Mouse (Mus musculus) layer of hippocampus, postnatal 25 days (tissue): ENCODE results near the gene Foxj1. TPM values are rescaled to one million over a fixed set of nuclear protein-coding genes. Genes with fewer than 3 reads are reported as not detected.

Experiments used
- DNase-seq, 2 experiments: peaks; one replicate each; pipeline ENCODE4 v3.0.0; 2022; ENCODE audit warnings: mixed read lengths in 2 of 2, low spot score in 1 of 2; ENCODE audit errors: extremely low spot score in 1 of 2
- total RNA-seq, 2 experiments: library from RNA; stranded (reverse); gene quantifications; 2 replicates each; pipeline ENCODE4 v1.2.3; 2021

Gene Foxj1
- total RNA-seq, 2 experiments from 2014 or later: 5.4 to 7.1 TPM

- DNase-seq: no peak
These were observed 11.8 kb upstream of the Foxj1 start for GRCm38 (mm10) chr11:116347012-116347411.

DNA sequence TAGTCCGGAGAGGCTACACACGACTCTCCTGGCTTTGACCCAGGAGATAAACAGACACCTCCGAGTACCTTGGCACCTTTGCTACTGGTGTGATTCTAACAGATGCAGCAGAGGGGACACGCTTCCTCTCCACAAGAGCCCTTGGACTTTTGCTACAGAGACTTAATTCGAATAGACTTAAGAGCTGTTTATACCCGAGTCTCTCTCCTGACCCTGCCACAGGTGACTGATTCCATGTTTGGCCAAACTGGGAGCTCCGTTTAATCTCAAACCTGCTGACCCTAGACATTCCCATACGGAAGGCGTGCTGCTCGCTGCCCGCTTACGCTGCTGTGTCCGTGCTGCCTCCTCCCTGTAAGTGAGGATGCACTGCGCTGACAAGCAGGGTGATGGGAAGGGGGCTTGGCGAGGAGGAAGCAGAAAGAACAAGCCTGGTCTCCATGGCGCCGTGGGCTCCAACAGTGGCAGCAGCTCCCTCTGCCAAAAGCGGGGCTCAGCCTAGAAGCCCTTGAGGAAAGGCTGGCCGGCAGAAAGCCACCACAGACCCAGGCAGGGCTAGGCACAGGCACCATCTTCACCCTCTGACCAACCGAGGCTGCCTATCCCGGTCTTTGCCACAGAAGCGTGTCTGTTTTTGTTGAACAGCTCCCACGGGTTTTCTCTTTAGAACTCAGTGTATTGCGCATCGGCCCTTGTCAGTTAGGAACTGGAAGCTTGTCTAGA is 7.0 kb upstream of the Foxj1 start:
- DNase-seq: no peak

DNA sequence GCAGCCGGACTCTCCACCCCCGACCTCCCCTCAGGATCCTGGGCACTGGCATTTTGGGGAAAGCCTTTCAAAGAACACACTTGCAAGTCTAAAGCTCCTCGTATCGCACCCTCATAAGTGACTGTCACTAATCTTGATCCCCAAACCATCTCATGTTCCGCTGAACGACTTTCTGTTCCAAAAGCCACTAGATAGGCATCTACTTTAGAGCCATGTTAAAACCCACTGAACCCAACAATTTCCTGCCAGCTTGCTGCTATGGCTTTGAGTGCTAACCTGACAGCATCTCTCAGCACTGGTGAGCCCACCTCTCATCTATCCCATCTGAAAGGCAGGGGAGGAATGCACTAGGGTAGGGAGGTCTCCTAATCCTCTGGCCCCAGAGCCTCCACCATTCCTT is 2.3 kb upstream of the Foxj1 start:
- DNase-seq: no peak

GRCm38 (mm10) chr11:116337000-116337399 is 1.8 kb upstream of the Foxj1 start:
- no peak for DNase-seq

DNA sequence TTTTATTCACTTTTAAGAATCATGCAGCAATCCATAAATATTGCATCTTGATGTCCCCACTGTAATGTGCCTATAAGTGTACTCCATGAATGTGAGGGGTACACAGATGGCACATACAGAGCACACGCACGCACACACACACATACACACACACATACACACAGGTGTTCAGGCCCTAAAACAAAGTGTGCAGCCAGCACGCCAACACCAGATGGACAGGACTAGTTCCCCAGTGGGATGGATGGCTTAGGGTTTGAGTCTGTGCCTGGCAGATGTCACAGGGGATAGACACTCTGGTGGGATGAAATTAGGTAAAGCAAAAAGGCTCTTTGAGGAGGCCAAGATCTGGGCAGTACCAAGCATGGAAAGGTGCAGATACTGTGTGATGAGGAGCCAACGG is 1.2 kb upstream of the Foxj1 start:
- DNase-seq: no peak

GRCm38 (mm10) chr11:116334417-116334782 is 799 bp downstream of the Foxj1 start:
- no peak for DNase-seq

DNA sequence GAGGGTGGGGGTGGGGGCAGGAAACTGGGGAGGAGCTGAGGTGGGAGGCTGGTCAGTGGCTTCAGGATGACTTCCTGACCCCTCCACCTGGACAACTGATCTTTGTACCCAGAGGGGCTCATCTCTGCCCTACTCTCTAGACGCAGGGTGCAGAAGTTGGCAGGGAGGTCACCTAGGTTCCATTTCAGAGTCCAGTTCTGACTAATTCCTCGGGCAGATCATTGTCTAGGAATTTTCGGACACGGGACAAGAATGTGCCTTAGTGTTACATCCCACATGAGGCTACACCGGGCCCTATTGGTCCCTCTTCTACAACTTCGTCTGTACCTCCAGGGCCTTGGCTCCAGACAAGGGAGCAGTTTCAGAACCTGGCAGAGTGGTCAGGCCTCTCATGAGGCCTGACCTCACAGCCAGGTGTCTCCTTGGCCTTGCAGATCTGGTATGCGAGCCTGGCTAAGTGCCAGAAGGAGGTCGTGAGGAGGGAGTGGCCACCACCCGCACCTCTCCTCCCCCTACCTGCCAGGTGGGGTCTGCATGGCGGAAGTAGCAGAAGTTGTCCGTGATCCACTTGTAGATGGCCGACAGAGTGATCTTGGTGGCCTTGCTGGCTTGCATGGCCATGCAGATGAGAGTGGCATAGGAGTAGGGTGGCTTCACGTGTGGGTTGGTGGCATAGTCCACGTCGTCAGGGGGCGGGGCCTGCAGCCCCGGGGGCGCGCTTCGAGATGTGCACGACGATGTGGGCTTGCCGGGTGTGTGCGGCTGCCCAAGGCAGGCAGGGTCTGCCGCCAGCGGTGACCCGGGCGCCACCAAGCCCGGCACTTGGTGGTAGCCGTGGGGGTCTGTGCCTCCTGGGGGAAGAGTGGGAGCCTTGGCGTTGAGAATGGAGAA is 1.4 kb downstream of the Foxj1 start:
- DNase-seq: no peak

DNA sequence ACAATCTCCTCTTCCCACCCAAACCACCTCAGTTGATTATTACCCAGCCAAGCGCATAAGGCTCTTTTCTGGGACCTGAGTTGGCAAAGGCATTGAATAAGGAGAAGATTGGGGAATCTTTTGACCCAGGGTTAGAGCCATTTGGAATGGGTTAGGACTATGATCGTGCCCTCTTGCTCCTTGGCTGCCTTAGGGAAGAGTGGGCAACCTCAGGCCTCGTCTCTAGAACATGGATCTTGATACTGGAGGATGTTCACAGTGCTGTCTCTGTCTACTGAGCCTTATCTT is 2.3 kb downstream of the Foxj1 start:
- DNase-seq: no peak

- DNase-seq: no peak
These were observed 2.8 kb downstream of the Foxj1 start for GRCm38 (mm10) chr11:116332232-116332982.

GRCm38 (mm10) chr11:116330211-116330518 is 5.0 kb downstream of the Foxj1 start:
- no peak for DNase-seq

DNA sequence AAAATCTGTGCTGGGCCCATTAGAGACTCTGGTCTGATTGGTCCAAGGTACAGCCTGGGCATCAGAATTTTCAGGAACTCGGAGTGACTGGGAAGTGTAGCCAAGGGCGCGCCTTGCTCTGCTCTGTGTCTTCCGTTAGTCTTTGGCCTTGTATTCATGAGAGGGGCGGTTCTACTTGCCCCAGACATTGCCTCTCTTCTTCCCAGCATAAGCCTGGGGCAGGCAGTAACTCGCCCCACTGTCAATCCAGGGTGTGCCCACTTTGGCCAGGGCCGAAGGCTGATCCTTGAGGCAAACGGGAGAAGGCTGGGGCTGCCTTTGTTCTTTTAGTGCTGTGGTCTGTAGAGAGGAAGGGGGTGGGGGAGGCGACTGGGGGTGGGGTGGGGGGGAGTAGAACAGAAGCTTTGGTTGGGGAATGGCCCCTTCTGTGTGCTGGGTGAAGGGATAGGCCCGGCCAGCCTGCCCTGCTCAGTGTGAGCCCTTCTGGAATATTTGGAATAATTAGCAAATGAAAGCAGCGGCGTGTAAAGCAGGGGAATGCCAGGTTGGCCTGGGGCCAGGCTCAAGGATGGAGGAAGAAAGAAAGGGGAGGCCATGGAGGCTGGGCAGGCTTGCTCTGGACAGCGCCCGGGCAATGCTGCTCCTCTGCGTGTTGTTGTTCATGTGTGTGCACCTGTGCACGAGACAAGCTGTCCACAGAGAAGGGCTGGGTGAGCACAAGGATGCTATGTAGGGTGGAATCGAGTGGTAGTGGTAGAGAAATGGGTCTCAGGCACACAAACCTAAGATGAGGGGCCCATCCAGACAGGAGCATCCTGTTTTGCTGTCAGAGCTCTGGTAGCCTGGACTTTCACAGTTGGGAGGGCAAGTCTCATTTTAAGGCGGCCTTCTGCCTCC is 5.6 kb downstream of the Foxj1 start:
- DNase-seq: no peak

- no peak for DNase-seq
These were observed 8.1 kb downstream of the Foxj1 start for GRCm38 (mm10) chr11:116326963-116327603.

GRCm38 (mm10) chr11:116318719-116319659 is 16.2 kb downstream of the Foxj1 start:
- peak; percentile 95 to 98 for DNase-seq

DNA sequence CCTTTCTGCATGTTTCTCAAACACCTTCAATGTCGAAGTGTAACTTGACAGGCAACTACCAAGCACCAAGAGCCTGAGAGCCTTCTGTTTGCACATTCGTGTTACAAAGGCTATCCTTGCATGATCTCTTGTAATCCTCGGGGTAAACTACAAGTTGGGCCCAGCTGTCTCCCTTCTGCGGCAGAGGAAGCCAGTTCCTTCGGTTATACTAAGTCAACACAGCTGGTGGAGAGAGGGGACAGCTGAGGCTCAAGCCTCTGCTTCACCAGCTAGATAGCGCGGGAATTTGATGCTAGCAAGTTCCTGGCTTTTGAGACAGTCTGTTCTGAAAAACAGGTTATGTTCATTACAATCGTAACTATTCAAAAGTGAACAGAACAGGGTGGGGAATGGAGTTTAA is 22.8 kb downstream of the Foxj1 start:
- no peak for DNase-seq

DNA sequence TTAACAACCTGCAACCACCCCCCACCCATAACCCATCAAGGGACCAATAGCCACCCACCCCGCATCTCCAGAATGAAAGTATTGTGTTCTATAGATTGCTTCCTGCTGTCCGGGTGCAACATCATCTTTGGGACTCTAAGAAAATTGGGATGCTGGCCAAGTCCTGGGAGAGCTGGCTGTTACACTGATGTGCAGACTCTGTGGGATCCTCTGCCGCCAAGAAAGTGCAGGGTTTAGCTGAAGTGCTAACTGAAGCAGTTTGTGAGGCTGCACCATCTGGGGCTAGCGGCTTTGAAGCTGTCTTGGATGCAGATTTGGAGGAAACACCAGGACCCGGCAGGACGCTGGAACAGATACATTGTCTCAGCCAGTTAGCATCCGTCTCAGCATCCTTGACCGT is 24.0 kb downstream of the Foxj1 start:
- no peak for DNase-seq

DNA sequence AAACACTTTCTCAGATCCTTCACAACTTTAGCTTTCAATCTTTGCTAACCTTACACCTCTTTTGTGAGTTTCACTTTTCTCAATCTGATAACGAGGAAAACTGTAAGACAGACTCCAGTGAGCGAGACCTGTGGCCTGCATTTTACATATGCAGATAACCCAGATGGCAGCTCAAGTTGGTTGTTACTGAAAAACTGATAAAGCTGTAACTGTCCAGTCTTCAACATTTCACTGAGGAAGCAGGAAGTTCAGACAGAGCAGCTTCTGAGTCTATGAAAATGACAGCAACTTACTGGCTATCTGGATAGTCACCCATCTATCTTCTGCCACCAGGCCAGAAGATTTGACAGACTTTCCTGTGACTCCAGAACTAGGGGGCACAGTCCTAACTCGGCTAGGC is 25.6 kb downstream of the Foxj1 start:
- no peak for DNase-seq

GRCm38 (mm10) chr11:116307762-116308531 is 27.3 kb downstream of the Foxj1 start:
- no peak for DNase-seq

GRCm38 (mm10) chr11:116307019-116307725 is 28.0 kb downstream of the Foxj1 start, which contains the start of gene Exoc7:
TSS of gene Exoc7 (minus strand) at chr11:116307233.
- DNase-seq: no peak
